Mouse (Mus musculus): ENCODE measurements around the gene Etv4.

DNA sequence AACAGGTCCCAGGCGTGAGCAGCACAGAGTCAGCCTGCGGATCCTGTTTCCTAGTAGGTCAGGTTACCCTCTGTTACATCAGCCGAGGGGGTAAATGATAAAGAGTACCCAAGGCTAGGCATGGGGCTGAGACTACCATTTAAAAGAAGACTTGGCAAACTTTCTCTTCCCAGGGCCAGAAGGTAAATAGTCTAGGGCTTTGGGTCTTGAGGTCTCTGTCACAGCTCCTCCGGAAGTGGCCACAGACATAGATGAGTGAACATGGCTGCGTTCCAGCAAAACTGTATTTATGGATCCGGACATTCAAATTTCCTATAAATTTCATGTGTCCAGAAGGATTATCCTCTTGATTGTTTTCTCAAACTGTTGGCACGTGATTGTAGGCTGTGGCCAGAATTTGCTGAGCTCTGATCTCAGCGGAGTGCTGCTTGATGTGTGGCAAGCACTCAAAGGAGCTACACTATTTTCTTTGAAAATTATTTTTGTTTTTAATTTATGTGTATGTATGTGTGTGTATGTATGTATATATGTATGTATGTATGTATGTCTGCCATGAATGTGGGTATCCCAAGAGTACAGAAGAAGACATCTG lies 20.0 kb upstream of the Etv4 start:
- TF ChIP-seq GATA1 (IDR thresholded peaks at IDR 0.05; ENCODE audit: low read length), result no peak
- TF ChIP-seq TAL1 (IDR thresholded peaks at IDR 0.05; ENCODE audit: low read length), result no peak
